Mouse (Mus musculus) neural tube, embryonic 10.5 days (tissue): ENCODE data around the gene Gm43552.
"Not testable (repeated sequence)": the region's sequence is repeated elsewhere in the genome, so short reads cannot be mapped to it uniquely, and the experiment has no call there.

Source experiments
- DNase-seq: peaks from one replicate; pipeline ENCODE4 v3.0.0-alpha.2; 2017; ENCODE audit warnings: low spot score; ENCODE audit errors: extremely low spot score

Gm43552 gene

DNA sequence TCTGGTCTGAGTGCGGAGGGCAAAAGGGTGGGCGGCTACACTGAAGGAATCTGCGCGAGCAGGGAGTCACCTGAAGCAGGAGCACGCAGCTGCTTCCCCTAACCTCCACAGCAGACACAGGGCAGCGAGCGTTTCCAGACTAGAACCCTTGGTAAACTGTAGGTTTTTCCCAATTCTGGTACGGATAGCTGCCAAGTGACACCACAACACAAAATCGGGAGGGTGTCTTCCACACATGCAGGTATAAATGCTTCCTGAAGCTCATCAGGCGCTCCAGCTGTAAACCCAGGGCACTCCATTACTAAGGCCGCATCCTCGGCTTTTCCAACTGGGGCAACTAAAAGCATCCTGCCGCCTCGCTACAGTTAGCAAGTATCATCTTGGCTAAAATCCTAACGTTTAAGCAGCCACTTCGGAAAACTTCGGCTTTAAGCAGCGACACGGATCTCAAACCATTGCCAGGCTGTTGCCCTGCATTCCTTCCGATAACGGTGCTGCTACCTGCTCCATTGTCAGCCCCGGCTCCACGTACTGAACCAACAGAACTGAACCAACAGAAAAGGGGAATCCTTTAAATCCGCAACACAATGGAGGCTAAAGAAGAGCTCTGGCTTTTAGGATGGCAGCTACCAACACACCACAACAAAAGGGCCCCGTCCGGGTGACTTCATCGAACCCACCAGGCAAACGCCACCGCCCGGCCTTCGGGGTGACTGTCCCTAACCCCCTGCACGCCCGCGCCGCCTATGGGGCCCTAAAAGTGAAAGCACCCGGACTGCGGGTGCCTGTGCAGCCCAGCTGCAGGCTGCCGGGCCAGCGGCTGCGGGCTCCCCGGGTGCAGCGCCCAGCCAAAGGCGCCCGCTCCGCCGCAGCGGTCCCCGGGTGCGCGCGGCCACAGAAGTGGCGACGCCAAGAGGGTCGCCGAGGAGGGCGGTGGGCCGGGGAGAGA lies 592 bp downstream of the Gm43552 start:
- peak; percentile 77 for DNase-seq

DNA sequence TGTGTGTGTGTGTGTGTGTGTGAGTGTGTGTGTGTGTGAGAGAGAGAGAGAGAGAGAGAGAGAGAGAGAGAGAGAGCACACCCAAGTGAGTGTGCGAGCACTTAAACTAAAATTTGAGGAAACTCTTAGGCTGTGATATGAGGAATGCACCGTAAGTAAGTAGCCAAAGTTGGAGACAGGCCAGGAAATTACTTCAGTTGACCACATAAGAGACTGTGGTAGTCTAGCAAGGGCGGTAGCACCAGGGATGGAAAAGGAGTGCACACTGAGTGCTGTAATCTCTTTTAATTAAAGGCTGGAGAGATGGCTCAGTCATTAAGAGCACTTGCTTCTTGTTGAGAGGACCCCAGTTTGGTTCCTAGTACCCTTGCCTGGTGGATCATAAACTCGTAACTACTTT lies 2.8 kb downstream of the Gm43552 start:
- no peak for DNase-seq

DNA sequence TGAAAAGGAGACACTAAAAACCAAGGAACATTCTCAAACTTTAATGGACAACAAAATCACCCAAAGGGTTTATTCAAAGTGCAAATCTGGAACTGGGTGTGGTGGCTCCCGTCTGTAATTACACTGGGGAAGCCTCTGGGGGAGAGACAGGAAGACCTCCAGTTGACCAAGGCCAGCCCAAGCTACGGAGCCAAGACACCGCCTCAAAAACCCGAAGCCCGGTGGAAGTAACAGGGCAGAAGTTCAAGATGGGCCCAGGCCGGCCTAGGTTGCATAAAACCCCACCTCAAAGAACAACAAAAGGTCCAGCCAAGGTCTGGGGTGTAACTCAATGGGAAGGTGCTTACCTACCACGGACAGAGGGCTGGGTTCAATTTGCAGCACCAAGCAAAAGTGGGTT lies 3.9 kb downstream of the Gm43552 start:
- no peak for DNase-seq

DNA sequence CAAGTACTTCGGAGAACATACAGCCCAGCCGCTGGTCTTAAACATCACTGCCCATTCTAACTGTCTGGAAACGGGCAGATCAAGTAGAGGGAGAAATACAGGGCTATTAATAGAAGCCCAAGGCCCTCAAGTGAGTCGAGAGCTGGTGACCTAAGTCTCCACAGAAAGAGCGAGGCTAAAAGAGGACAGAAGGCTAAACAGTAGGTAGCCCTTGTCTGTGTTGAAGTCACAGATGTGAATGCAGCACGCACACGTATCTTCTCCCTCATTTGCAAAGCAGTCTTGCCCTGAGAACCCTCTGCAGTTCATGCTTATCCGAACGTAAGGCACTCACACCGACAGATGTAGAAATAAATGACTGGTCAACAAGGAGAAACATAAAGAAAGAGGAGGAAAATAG lies 5.3 kb downstream of the Gm43552 start:
- no peak for DNase-seq

DNA sequence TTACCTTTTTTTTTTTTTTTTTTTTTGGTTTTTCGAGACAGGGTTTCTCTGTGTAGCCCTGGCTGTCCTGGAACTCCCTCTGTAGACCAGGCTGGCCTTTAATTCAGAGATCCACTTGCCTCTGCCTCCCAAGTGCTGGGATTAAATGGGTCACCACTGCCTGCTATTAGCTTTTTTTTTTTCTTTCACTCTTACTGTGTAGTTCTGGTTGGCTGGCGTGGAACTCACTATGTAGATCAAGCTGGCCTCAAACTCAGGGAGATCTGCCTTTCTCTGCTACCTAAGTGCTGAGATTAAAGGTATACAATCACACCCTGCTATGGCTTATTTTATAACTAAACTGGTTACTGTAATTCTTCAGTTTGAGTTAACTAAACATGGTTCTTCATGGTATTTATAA lies 6.1 kb downstream of the Gm43552 start:
- no peak for DNase-seq

DNA sequence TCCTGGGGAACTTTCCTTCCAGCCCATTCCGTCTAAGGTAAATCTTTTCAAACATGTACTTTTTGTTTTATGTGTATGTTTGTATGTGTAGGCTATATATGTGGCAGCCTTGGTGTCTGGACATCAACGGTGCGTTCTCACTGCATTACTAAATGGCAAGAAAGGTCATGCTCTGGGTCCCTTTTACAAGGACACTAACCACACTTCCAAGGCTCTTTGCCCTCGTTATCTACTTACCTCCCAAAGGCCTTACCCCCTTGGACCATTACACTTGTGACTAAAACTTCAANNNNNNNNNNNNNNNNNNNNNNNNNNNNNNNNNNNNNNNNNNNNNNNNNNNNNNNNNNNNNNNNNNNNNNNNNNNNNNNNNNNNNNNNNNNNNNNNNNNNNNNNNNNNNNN lies 9.6 kb downstream of the Gm43552 start:
- DNase-seq: no peak

DNA sequence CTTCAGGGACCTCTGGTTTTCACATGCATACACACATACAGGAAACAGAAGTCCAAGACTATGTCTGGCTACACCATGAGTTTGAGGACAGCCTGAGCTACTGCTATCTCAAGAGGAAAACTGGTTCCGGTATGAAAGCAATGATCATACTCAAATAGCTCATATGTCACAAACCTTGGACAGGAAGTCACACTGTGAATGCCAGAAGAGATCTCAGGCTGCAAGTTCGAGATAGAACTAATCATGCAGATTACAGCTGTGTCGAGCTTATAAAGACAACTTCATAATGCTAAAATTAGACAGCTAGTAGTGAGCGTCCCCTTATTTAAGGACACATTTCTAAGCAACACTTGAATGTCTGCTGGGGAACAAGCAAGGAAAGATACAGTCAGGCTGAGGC lies 12.1 kb downstream of the Gm43552 start:
- DNase-seq: no peak

DNA sequence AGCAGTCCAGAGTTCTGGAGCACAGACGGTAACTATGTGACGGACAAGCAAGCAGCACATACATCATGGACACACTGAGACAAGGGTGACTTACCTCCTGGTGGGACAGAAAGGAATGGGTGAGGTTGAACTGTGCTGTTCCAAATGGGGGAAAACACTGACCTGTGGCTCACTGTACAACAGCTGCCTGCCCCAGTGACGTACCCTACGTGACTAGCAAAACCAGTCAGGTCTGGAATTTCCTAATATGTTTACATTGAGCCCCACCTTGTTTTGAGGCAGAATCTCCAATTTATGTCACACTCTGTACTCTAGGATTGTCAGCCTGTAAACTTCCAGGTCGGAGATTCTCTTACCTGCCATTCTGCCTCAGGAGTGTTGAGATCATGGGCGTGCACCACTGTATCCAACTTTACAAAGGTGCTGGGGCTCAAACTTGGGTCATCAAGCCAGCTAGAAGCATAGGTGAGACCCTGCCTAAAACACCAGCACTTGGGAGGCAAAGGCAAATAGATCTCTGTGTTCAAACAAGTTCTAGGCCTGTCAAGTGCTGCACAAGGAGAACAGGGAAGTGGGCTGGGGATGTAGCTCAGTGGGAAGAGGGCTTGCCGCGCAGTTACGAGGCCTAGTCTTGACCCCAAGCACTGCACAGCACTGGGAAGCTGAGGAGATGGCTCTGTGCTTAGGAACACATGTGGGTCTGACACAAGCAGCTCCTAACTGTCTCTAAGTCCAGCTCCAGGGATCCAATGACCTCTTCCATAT lies 12.8 kb downstream of the Gm43552 start:
- DNase-seq: no peak

DNA sequence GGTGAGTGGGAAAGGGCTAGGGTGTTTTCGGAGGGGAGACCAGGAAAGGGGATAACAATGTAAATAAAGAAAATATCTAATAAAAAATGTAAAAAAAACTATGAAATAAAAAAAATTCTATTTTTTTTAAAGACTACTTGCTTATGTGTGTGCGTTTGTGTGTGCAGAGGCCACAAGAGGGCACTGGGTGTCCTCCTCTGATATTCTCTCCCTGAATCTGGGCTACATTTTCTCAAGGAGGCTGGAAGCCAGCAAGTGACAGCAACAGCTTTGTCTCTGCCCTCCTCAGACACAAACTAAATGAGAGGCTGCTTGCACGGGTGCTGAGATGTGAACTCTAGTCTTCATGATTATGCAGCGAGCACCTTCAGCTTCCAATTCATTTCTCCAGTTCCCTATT lies 14.4 kb downstream of the Gm43552 start:
- no peak for DNase-seq

DNA sequence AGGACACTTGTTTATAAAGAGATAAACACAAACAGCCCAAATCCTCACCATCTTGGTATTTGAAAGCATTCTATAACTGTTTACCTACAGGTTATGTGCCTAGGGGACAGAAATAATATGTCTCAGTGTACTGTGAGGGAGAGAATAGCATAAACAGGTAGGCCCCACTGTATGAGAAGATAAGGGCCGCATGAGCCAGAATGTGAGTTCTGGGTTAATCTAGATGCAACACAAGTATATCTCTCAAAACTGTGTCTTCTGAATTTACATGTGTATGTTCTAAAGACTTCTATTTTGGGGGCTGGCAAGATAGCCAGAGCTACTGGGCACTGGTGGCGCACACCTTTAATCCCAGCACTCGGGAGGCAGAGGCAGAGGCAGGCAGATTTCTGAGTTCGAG lies 15.9 kb downstream of the Gm43552 start:
- DNase-seq: not testable (repeated sequence)

DNA sequence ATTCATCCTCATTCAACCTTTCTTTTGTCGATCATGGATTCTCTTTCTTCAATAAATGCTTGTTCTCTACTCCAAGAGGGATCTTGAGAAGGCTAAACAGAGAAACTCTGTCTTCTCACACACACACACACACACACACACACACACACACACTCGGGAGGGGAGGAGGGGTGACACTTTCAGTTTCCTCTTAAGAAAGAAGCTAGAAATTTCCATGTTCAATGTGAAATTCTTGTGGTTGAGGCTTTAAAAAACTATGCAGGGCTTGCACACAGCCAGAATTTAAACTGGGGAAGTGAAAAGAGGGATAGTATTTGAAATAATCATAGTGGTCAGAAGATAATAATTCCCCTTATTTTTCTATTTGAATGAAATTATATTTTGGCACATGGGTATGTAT lies 16.8 kb downstream of the Gm43552 start:
- DNase-seq: no peak

DNA sequence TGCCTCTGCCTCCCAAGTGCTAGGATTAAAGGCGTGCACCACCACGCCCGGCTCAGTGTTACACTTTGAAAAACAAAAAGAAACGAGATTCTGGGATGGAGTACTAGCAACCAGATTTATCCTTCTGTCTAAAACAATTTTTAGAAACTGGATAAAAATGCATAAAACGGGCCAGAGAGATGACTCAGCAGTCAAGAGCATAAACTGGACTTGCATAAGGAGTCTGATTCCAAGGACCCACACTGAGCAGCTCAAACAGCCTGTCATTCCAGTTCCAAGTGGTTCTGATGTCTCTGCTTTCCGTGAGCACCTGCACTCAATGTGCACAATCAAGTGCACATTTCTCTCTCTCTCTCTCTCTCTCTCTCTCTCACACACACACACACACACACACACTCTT lies 22.9 kb downstream of the Gm43552 start:
- DNase-seq: no peak

DNA sequence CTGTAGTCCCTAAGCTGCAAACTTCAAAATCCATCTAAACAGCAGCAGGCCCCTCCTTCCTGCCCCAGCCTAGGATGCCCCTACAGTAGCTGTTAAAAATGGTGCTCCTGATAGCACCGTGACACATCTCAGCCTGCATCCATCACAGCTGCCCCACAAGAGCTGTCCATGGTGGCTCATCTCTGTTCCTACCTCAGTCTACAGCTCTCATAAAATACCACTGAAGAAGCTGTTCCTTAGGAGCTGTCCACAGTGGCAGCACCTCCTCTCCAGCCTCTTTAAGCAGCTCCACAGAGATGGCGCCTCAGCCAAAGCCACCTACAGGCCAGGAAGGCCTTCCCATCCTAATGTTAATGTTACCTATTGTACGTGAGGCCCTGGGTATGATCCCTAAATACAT lies 25.7 kb downstream of the Gm43552 start:
- DNase-seq: no peak

DNA sequence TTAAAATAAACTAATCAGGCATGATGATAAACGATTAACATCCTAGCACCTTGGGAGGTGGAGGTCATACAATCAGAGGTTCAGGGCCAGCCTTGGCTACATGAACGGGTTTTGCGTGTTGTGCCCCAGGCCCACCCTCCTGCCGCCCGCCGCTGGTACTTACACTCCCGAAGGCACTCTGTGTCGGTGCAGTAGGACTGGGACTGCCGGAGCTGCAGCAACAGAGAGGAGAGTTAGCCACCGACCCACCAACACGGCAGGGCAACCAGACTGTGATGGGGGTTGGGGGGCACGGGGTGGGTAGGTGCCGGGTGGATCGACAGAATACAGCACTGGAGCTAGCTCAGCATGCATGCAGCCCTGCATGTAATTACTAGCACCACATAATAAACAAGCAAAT lies 32.3 kb downstream of the Gm43552 start:
- no peak for DNase-seq

DNA sequence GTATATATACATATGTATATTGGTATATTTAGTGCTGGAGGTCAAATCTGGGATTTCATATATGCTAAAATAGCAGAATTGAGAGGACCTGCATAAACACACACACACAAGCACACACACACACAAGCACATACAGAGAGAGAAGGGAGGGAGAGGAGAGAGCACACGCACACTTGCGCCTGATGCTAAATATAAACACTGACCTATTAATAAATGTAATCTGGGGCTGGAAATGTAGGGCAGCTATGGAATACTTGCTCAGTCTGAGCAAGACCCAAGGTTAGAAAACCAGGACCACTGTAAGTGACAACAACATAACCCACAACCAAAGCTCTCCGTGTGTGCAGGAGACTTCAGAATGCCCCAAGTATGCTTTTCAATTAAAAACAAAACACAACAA lies 33.2 kb downstream of the Gm43552 start:
- DNase-seq: no peak

DNA sequence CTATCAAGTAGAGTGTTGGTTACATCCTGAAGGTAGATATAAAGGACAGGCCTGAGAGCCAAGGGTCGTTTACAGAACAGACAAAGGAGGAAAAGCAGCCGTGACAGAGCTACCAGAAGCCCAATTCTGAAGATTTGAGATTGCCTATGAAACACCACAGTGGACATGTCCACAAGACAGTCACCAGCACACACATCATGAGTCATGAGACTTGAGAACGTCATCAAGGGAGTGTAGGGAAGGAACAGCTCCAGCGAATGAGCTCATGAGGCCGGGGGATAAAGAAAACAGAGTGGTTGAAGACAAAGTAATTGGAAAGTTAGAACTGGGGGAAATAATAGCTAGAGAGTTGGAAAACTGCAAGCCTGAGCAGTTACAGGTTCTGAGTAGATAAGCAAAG lies 34.8 kb downstream of the Gm43552 start:
- no peak for DNase-seq

DNA sequence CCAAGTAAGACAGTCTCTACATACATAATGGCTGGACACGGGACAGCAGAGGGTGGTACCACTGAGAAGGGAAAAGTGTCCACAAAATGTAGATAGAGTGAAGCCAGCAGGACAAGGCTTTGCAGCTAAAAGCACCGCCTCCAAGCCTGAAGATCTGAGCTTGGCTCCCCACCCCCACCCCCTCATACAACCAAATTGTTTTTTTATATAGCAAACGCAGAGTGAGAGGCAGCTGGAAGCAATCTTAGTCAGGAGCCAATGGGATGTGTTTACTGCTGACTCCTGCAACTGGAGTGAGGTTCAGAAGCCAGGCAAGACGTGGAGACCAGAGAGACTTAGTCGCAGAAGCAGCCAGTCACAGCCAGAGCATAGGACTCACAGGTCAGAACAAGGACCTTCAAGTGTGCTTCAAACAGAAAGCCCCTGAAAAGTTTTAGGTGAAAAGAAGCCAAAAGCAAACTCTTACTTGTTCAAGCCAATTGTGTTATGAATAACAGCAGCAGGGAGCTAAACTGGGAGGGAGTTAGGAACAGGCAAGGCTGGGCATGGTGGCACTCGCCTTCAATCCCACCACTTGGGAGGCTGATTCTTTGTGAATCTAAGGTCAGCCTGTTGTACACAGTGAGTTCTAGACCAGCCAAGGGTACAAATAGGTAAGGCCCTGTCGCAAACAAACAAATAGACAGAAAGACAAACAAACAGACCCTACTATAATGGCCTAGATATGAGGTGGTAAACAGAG lies 35.4 kb downstream of the Gm43552 start:
- DNase-seq: no peak

DNA sequence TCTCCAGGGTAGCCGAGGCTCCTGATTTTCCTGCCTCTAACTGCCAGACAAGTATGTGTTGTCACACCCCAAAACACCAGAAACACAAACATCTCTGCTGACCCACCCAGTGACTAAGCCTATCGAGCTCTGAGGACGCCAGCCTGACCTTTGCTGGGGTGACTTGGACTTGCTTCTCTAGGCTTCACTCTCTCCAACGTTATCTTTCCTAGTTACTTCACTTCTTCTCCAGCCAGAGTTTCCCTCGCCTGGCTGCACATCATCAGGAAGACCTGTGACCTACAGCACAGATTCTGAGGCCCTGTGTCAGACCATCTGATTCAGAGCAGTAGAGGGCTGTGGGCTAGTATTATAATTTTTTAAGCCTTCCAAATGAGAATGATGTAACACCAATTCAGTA lies 37.9 kb downstream of the Gm43552 start:
- no peak for DNase-seq

DNA sequence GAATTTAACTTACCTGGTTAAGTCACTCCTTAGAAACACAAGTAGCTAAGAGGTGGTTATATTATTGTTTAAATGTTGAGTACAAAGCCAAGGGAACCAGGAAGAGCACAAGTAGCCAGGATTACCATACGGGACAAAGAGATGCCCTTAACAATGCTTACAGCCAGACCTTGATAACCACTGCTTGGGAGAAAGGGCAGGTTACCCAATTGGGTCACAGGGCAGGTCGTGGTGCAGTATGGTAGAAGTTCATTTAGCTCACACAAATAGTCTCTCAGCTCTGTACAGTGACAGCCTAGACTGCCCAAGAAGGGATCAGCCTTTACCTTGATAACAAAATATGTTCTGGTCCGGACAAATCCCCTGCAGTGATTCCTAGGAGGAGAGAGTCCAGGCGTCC lies 43.7 kb downstream of the Gm43552 start:
- DNase-seq: no peak

DNA sequence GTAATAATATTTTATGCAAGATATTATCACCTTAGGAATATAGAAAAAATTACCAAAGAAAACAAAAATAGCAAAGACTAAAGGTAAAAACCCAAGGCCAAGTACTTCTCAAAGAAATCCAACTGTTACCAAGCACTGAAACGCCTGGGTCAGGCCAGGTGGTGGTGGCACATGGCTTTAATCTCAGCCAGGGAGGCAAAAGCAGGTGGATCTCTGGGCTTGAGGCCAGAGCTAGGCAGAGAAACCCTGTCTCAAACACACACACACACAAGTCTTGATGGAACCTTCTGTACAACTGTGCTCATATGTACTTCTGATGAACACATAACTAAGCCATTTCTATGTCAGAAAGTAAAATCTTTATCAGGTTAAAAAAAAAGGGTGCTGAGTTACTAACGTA lies 44.8 kb downstream of the Gm43552 start:
- no peak for DNase-seq

DNA sequence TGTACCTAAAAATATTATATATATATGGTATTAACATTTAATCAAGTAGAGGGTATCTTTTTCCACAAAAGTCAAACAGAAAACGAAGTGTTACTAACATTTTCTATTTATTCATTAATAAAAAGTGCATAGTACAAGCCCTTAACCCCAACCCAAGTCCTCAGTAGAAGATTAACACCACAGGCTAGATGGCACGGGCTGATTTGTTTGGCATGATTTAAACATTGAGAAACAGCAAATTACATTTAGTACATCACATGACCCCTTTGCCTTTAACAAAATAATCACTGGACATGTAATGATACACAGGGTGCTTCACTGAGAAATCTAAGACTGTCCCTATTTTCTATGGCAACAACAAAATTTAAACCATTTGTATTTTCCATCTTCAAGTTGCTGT lies 45.9 kb downstream of the Gm43552 start:
- DNase-seq: no peak

DNA sequence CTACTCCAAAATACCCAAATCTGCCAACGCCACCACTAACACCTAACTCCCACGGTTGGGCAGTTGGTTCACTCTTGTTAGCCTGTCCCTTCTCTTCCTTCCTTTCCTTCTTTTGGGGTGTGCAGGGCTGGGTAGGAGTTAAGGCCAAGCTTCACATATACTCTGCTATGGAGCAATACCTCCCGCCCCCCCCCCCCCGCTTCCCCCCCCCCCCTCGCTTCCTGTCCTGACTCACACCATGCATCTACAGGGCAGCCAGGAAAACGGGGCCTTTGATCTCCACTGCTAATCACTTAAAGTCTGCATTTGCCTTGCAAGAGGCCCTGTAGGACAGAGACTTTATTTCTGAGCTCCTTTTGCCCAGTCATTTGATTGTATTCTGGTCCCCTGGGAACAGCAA lies 47.7 kb downstream of the Gm43552 start:
- no peak for DNase-seq
